ENCODE assay signal across 12 mouse cellular contexts in genomic region chr4:116951642-116952041, GRCm38 (mm10). TPM values are rescaled to one million over a fixed set of nuclear protein-coding genes. Genes with fewer than 3 reads are reported as not detected.
A peak's percentile ranks its signal among the peaks of the same experiment; 100 is the strongest.
DNase-seq lines count a peak whose midpoint lies in the region; ATAC-seq and TF ChIP-seq lines count a peak whose summit lies in the region.
"Had no signal": no experiment of that assay in that cellular context is flagged by ENCODE, and none has a peak within 500 bp of the region (broad histone marks: within the 10 kb centered on the region; RNA-seq: fewer than 3 reads in every experiment).

No protein-coding gene starts in this region.

- H3K9me3 ChIP-seq in E14TG2a.4 (ENCODE audit: low read length) = no peaks in the 10 kb centered on the region
- H3K9me3 ChIP-seq: forebrain, embryonic 13.5 days; heart, embryonic 15.5 days had no signal

- no peaks in the 10 kb centered on the region for H3K27me3 ChIP-seq in E14TG2a.4 (ENCODE audit: insufficient read depth, low read length)
- H3K27me3 ChIP-seq: forebrain, embryonic 13.5 days; heart, embryonic 15.5 days had no signal

- no peak for ATAC-seq in frontal cortex, adult (ENCODE audit: low TSS enrichment)
- ATAC-seq: forebrain, embryonic 13.5 days had no signal

- TF ChIP-seq CTCF in E14TG2a.4 (conservative IDR thresholded peaks at IDR 0.05; ENCODE audit: low read length) = peak; percentile 12; the same call in 1 of the 2 replicates

- no peak overlapping the region for H3K4me3 ChIP-seq in E14TG2a.4 (replicated peaks; ENCODE audit: low read length)
- H3K4me3 ChIP-seq: forebrain, embryonic 13.5 days; heart, embryonic 15.5 days had no signal

- peak; percentile 16 for DNase-seq in kidney, adult 18-20 months
- no peak for DNase-seq in kidney, postnatal 14 days
- DNase-seq in 416B (ENCODE audit: low read depth) = peak; percentile 60
- peak; percentile 49 for DNase-seq in induced T-regulatory cell, adult 2 months (ENCODE audit: low read depth)
- DNase-seq in thymus, postnatal 14 days = no peak
- DNase-seq in gastrocnemius, postnatal 14 days = no peak
- DNase-seq: cerebellum, adult 8-10 months; lung, postnatal 36 days had no signal

- intact Hi-C loops in gastrocnemius, postnatal 14 days (cut with DNase I; ENCODE audit: low total_unique reads) = no loop called here

- H3K4me1 ChIP-seq in E14TG2a.4 (replicated peaks; ENCODE audit: low read depth, low read length) = no peaks in the 10 kb centered on the region
- H3K4me1 ChIP-seq: forebrain, embryonic 13.5 days; heart, embryonic 15.5 days had no signal

- no peaks in the 10 kb centered on the region for H3K36me3 ChIP-seq in E14TG2a.4 (ENCODE audit: insufficient read depth, low read length)
- H3K36me3 ChIP-seq: heart, embryonic 15.5 days had no signal

RNA-seq across cellular contexts. Expression of gene Urod, which starts 42.6 kb away (rescaled TPM):
- 10 to 100 TPM; 52.3 to 60.4 TPM for total RNA-seq in gastrocnemius, postnatal 14 days (2021)

RNA-seq across cellular contexts. Expression of gene Hectd3, which starts 43.5 kb away (rescaled TPM):
- 10 to 100 TPM; 12.6 to 14.7 TPM for total RNA-seq in gastrocnemius, postnatal 14 days (2021)

Comparison
In these comparisons a context has a peak if more than half of its experiments do, and no peak if none do; other contexts are left out.
1. DNase-seq: peak in kidney, adult 18-20 months (single experiment), 416B (single experiment) and induced T-regulatory cell, adult 2 months (single experiment); none in kidney, postnatal 14 days (single experiment), thymus, postnatal 14 days (single experiment) and gastrocnemius, postnatal 14 days (single experiment).